Mouse (Mus musculus) CH12.LX (cell line): Measurements from ENCODE around the gene Ovol3.

Source experiments
- CHD1 ChIP-seq: IDR thresholded peaks from 2 replicates; pipeline ENCODE4 v1.6.1; 2012; ENCODE audit warnings: low read depth, low read length, improper control_type of control experiment, inconsistent platforms
- CHD2 ChIP-seq: IDR thresholded peaks from 2 replicates; pipeline ENCODE4 v1.6.1; 2011; ENCODE audit warnings: low read length, improper control_type of control experiment
- CTCF ChIP-seq, 2 experiments: IDR thresholded peaks in 1 of 2; conservative IDR thresholded peaks in 1 of 2; 2 replicates each; pipeline ENCODE4 v1.5.1; 2011 to 2012; ENCODE audit warnings: low read depth in 2 of 2, low read length in 2 of 2, improper control_type of control experiment in 1 of 2, inconsistent platforms in 1 of 2, mild to moderate bottlenecking in 1 of 2, moderate library complexity in 1 of 2
- E2F4 ChIP-seq: IDR thresholded peaks from 2 replicates; pipeline ENCODE4 v1.6.1; 2011; ENCODE audit warnings: low read depth, low read length, improper control_type of control experiment; ENCODE audit not compliant: insufficient replicate concordance
- EP300 ChIP-seq: IDR thresholded peaks from 2 replicates; pipeline ENCODE4 v1.6.1; 2011; ENCODE audit warnings: low read length, improper control_type of control experiment
- HCFC1 ChIP-seq: IDR thresholded peaks from 2 replicates; pipeline ENCODE4 v1.6.1; 2012; ENCODE audit warnings: low read depth, mild to moderate bottlenecking, inconsistent platforms, low read length, improper control_type of control experiment
- MAX ChIP-seq: IDR thresholded peaks from 2 replicates; pipeline ENCODE4 v1.6.1; 2011; ENCODE audit warnings: low read length, improper control_type of control experiment
- MYC ChIP-seq: IDR thresholded peaks from 2 replicates; pipeline ENCODE4 v1.6.1; 2011; ENCODE audit warnings: low read depth, mild to moderate bottlenecking, improper control_type of control experiment, low read length
- POLR2A ChIP-seq: IDR thresholded peaks from 2 replicates; pipeline ENCODE4 v1.6.1; 2011; ENCODE audit warnings: low read depth, mild to moderate bottlenecking, improper control_type of control experiment, low read length
- USF1 ChIP-seq: IDR thresholded peaks from 2 replicates; pipeline ENCODE4 v1.6.1; 2014; ENCODE audit warnings: low read depth, mild to moderate bottlenecking, inconsistent platforms, low read length, improper control_type of control experiment
- USF2 ChIP-seq: conservative IDR thresholded peaks from 2 replicates; pipeline ENCODE4 v1.6.1; 2011; ENCODE audit warnings: low read depth, low read length, improper control_type of control experiment

DNA sequence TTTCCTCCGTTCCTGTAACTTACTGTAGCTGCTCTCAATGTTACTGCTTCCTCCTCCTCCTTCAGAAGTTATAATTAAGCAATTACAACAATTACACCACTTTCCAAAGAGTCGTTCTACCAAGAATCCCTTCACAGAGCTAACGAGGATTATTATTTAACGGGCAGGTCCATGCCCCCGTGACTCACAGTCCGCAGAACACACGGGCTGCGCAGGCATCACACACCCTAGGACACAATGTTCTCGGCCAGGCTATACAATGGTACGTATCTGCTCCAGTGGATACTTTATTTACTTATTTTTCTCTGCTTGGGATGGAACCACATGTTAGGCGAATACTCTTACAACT lies 15.5 kb downstream of the Ovol3 start:
- TF ChIP-seq CTCF (conservative IDR thresholded peaks at IDR 0.05 in 1 of 2, IDR thresholded peaks at IDR 0.05 in 1 of 2; ENCODE audit: low read depth in 2 of 2, low read length in 2 of 2) (no peak), POLR2A (no peak), E2F4 (no peak), MAX (no peak), USF1 (no peak), MYC (no peak), EP300 (no peak), CHD2 (no peak), CHD1 (no peak), USF2 (no peak), HCFC1 (no peak)
